Mouse (Mus musculus) myocyte (in vitro differentiated cells): ENCODE results near the gene Jhy. TPM values are rescaled to one million over a fixed set of nuclear protein-coding genes. Genes with fewer than 3 reads are reported as not detected.
A peak's percentile ranks its signal among the peaks of the same experiment; 100 is the strongest.

ENCODE experiments used
- H3K27me3 ChIP-seq: one replicate; pipeline ENCODE4 v1.6.1; 2011; ENCODE audit not compliant: control insufficient read depth, insufficient read depth, insufficient read length
- H3K36me3 ChIP-seq: one replicate; pipeline ENCODE4 v1.6.1; 2011; ENCODE audit not compliant: control insufficient read depth, insufficient read depth
- H3K4me2 ChIP-seq: one replicate; pipeline ENCODE4 v1.6.1; 2011; ENCODE audit warnings: low read depth, control low read depth
- H3K4me3 ChIP-seq: one replicate; pipeline ENCODE4 v1.5.1; 2011; ENCODE audit warnings: mild to moderate bottlenecking, control low read depth, moderate library complexity
- H3K79me2 ChIP-seq: one replicate; pipeline ENCODE4 v1.6.1; 2011; ENCODE audit not compliant: control insufficient read depth, insufficient read depth
- H3ac ChIP-seq: one replicate; pipeline ENCODE4 v1.6.1; 2011; ENCODE audit not compliant: control insufficient read depth, insufficient read length
- CEBPB ChIP-seq: IDR thresholded peaks from 2 replicates; pipeline ENCODE4 v1.6.1; 2011; ENCODE audit warnings: mild to moderate bottlenecking, moderate library complexity; ENCODE audit not compliant: poor library complexity, insufficient read depth, severe bottlenecking
- E2F4 ChIP-seq: IDR thresholded peaks from one replicate; pipeline ENCODE4 v1.6.1; 2011; ENCODE audit warnings: mild to moderate bottlenecking, control low read depth, moderate library complexity; ENCODE audit not compliant: insufficient read depth
- MAX ChIP-seq: IDR thresholded peaks from one replicate; pipeline ENCODE4 v1.6.1; 2011; ENCODE audit warnings: low read depth, mild to moderate bottlenecking, control low read depth
- MYOD1 ChIP-seq, 3 experiments: IDR thresholded peaks; one replicate each; pipeline ENCODE4 v1.6.1; 2011; ENCODE audit warnings: control low read depth in 2 of 3, low read depth in 2 of 3, mild to moderate bottlenecking in 2 of 3, moderate library complexity in 1 of 3; ENCODE audit not compliant: insufficient read length in 2 of 3, control insufficient read depth in 1 of 3
- MYOG ChIP-seq, 3 experiments: IDR thresholded peaks; one replicate each; pipeline ENCODE4 v1.6.1; 2011; ENCODE audit warnings: control low read depth in 2 of 3, low read depth in 2 of 3, mild to moderate bottlenecking in 2 of 3; ENCODE audit not compliant: insufficient read length in 2 of 3, control insufficient read depth in 1 of 3, insufficient read depth in 1 of 3
- POLR2A ChIP-seq: IDR thresholded peaks from one replicate; pipeline ENCODE4 v1.6.1; 2011; ENCODE audit warnings: low read depth, mild to moderate bottlenecking, control low read depth, moderate library complexity; ENCODE audit not compliant: insufficient read length
- POLR2AphosphoS2 ChIP-seq: IDR thresholded peaks from one replicate; pipeline ENCODE4 v1.6.1; 2011; ENCODE audit warnings: low read depth, control low read depth; ENCODE audit not compliant: insufficient read length
- REST ChIP-seq: IDR thresholded peaks from one replicate; pipeline ENCODE4 v1.6.1; 2011; ENCODE audit warnings: mild to moderate bottlenecking, control low read depth, moderate library complexity; ENCODE audit not compliant: insufficient read depth, insufficient read length
- SRF ChIP-seq: IDR thresholded peaks from one replicate; pipeline ENCODE4 v1.6.1; 2011; ENCODE audit warnings: low read depth; ENCODE audit not compliant: control insufficient read depth, insufficient read length
- TCF12 ChIP-seq: IDR thresholded peaks from one replicate; pipeline ENCODE4 v1.6.1; 2011; ENCODE audit warnings: mild to moderate bottlenecking, control low read depth; ENCODE audit not compliant: poor library complexity, insufficient read depth, severe bottlenecking
- TCF3 ChIP-seq: IDR thresholded peaks from one replicate; pipeline ENCODE4 v1.6.1; 2011; ENCODE audit warnings: low read depth, control low read depth; ENCODE audit not compliant: insufficient read length
- USF1 ChIP-seq: IDR thresholded peaks from one replicate; pipeline ENCODE4 v1.6.1; 2011; ENCODE audit warnings: low read depth, mild to moderate bottlenecking, control low read depth, moderate library complexity
- polyA plus RNA-seq: library from polyadenylated mRNA; unstranded; fragments of >200 nt; fragmentation: generic; extraction: Trizol; gene quantifications from one replicate; pipeline ENCODE4 v1.2.1, GENCODE M21; 2012; ENCODE audit warnings: missing spikeins

The Jhy gene
- polyA plus RNA-seq, 1 experiment, result not detected

DNA sequence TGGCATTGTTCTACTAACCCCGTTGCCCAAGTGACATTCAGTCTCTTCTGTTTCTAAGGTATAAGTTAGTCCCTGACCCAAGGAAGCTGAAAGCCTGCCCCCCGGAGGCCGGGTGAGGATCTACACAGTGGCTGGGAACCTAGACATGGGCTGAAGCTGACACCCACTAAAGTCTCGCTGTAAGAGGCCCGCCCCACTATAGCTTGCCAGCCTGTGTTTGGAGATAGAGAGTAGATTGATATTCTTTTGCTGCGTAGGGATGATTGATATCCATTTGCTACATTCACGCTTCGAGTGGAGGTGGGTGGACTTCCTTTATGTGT, 91.8 kb downstream of the Jhy start:
- H3K36me3 ChIP-seq, result no peaks in the 10 kb centered on the region
- H3K4me2 ChIP-seq, result no peak overlapping the region
- no peaks in the 10 kb centered on the region for H3K79me2 ChIP-seq
- H3K27me3 ChIP-seq, result peaks cover 33% of the 10 kb centered on the region
- H3K4me3 ChIP-seq, result no peak overlapping the region
- H3ac ChIP-seq, result no peak overlapping the region
- no peak for TF ChIP-seq TCF12
- TF ChIP-seq POLR2AphosphoS2, result no peak
- no peak for TF ChIP-seq CEBPB
- no peak for TF ChIP-seq MYOD1 (IDR thresholded peaks at IDR 0.05; ENCODE audit: control insufficient read depth in 1 of 3, insufficient read length in 2 of 3, low read depth in 2 of 3)
- no peak for TF ChIP-seq E2F4
- TF ChIP-seq TCF3, result no peak
- TF ChIP-seq MAX, result no peak
- TF ChIP-seq SRF, result no peak
- TF ChIP-seq USF1, result no peak
- TF ChIP-seq POLR2A, result no peak
- no peak for TF ChIP-seq REST

DNA sequence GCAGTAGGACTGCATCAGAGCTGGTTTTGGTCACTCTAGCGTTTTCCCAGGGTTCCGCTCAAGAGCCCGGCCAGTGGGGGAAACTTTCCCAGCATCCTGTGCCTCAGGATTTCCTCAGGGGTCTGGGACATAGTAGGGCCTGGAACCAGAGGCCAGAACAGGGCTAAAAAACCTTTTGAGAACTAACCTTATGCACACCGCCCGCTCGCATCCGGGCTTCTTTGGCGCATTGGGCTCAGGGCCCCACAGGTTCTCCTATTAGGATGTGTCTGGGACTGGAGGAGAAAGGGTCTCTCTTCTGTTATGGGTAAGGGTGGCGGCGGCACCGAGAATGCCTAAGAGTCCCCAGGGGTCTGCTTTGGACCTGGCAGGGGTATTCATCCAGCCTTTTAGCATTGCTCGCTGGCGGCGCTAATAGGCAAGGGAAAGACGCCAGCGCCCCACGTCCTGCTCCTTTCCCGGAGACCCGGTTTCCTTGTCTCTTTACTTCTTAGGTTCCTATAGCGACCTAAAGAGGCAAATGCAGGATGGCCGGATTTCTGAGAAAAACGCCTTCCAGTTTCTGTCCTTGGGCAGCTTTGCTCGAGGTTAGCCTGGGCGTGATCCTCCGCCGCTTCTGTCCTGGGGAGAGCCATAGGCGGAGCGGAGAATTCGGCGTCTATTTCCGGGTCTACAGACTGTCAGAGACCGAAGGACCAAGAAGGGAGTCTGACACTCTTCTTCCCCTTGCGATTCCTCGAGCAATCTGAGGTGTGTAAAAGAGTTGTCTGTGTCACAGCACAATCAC, 92.4 kb downstream of the Jhy start:
- Histone ChIP-seq H3K4me3 (no peak overlapping the region), H3K27me3 (peaks cover 33% of the 10 kb centered on the region), H3K36me3 (no peaks in the 10 kb centered on the region), H3K79me2 (no peaks in the 10 kb centered on the region), H3K4me2 (no peak overlapping the region), H3ac (no peak overlapping the region)
- TF ChIP-seq MAX (no peak), CEBPB (no peak), TCF3 (no peak), MYOG (IDR thresholded peaks at IDR 0.05; ENCODE audit: control insufficient read depth in 1 of 3, insufficient read depth in 1 of 3, insufficient read length in 2 of 3, low read depth in 2 of 3) (no peak)

DNA sequence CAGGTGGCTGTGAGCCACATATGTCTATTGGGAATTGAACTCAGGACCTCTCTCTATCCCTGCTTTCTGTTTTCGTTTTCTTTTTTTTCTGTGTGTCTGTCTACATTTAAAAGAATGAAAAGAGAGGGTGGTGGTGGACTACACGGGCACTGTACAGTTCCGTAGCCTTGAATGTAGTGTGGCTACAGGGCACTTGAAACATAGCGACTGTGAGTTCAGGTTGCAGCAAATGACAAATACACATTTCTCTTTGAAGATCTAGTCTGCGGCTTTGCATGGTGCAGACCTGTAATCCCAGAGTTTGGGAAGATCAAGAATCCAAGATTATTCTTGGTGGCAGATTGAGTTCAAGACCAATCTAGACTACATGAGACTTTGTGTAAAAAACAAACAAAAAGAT, 93.6 kb downstream of the Jhy start:
- no peak overlapping the region for H3K4me2 ChIP-seq
- no peak overlapping the region for H3K4me3 ChIP-seq
- H3K36me3 ChIP-seq, result no peaks in the 10 kb centered on the region
- no peak overlapping the region for H3ac ChIP-seq
- TF ChIP-seq TCF3, result no peak
- H3K79me2 ChIP-seq, result no peaks in the 10 kb centered on the region
- H3K27me3 ChIP-seq, result peaks cover 23% of the 10 kb centered on the region

DNA sequence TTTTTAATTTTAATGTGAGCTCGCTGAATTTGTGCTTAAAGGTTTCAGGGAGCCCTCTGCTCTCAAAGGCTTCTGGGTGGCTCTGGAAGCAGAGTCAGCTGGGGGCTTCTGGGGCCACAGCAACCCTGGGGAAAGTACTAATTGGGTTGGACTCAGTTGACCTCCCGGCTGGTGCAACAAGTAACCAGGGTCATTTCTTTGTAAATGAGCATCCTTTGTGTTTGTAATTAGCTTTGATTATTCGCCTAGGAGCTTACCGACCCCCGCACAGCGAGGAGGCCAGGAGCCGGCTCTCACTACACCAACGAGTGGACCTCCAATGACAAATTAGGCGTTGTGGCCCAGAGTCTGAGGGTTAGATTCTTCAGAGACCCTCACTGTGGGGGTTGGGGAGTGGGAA, 104.7 kb downstream of the Jhy start:
- Histone ChIP-seq H3K4me3 (no peak overlapping the region), H3ac (no peak overlapping the region), H3K27me3 (no peaks in the 10 kb centered on the region), H3K4me2 (no peak overlapping the region), H3K36me3 (no peaks in the 10 kb centered on the region), H3K79me2 (no peaks in the 10 kb centered on the region)
- TF ChIP-seq TCF3 (no peak), USF1 (no peak)

DNA sequence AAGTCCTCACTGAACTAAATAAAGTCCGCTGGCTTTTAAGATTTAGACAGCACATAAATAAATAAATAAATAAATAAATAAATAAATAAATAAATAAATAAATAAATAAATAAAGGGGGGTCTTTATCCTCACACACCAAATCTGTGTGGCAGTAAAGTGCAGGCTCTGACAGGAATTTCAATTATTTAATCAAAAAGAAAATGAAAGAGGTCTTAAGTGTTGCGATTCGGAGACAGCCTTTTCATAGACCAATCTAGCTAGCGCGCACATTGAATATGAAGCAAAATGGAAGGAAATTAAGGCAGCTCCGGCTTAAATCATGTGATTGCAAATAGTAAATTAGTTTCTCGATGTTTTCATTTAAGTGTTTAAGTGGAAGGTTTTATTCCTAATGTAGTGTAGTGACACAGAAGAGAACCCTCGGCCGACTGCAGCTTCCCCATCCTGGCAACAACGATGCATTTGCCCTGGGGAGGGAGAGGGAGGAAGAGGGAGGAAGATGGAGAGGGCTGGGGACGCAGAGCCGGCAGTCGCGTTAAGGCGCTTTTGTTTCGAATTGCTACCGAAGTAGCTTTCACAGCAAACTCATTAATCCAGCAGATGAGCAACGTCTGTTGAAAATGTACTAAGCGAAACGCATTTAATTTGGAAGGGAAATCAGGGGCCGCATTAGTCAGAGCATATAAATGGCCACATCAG, 105.3 kb downstream of the Jhy start:
- Histone ChIP-seq H3K4me2 (peak overlapping the region; percentile 61), H3K79me2 (no peaks in the 10 kb centered on the region), H3K4me3 (no peak overlapping the region), H3K27me3 (peaks cover 4% of the 10 kb centered on the region), H3K36me3 (no peaks in the 10 kb centered on the region), H3ac (no peak overlapping the region)
- TF ChIP-seq SRF (no peak), TCF12 (no peak), TCF3 (no peak), MYOD1 (IDR thresholded peaks at IDR 0.05; ENCODE audit: control insufficient read depth in 1 of 3, insufficient read length in 2 of 3, low read depth in 2 of 3) (no peak), CEBPB (no peak)

DNA sequence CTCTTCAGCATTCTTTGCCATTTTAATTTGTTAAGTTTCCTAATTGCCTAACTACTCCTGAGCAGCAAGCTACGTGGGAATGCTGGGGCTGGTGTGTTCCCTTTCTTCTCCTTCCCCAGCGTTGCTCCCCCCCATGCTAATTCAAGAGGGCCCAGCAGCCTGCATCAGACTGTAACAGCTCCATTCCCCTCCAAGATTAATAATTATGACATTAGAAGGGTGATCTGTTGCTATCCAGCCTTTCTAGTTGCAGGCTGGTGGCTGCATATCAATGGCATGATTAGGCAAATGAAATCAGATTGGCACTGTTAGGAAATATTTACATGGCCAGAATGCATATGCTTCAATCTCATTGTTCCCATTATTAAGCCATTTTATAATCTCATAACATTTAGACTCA, 112.4 kb downstream of the Jhy start:
- no peaks in the 10 kb centered on the region for H3K36me3 ChIP-seq
- peaks cover 20% of the 10 kb centered on the region for H3K27me3 ChIP-seq
- H3K4me2 ChIP-seq, result no peak overlapping the region
- H3ac ChIP-seq, result no peak overlapping the region
- H3K4me3 ChIP-seq, result no peak overlapping the region
- TF ChIP-seq MYOG (IDR thresholded peaks at IDR 0.05; ENCODE audit: control insufficient read depth in 1 of 3, insufficient read depth in 1 of 3, insufficient read length in 2 of 3, low read depth in 2 of 3), result no peak
- H3K79me2 ChIP-seq, result no peaks in the 10 kb centered on the region

Other genes starting within 250 kb of the Jhy start
- 797 TPM for gene Hspa8, start 163.1 kb downstream of the Jhy start, polyA plus RNA-seq
- not detected for gene Bsx, start 90.0 kb downstream of the Jhy start, polyA plus RNA-seq
- gene Crtam, start 40.5 kb upstream of the Jhy start, polyA plus RNA-seq, result 0.14 TPM
- gene Ubash3b, start 197.6 kb upstream of the Jhy start, polyA plus RNA-seq, result 5.9 TPM